Mouse (Mus musculus) forebrain, embryonic 15.5 days (tissue): ENCODE results near the gene Mroh3. TPM values are rescaled to one million over a fixed set of nuclear protein-coding genes. Genes with fewer than 3 reads are reported as not detected.

Experiments
- ATAC-seq: fragments of 200-750 bp; cut with Nextera tagmentation; replicated peaks from 2 replicates; pipeline ENCODE4 v1.8.0; 2017; ENCODE audit warnings: mild to moderate bottlenecking, moderate TSS enrichment, moderate library complexity
- H3K27ac ChIP-seq: fragments of 300-500 bp; sonication (generic); replicated peaks from 2 replicates; pipeline ENCODE4 v1.5.1; 2015; ENCODE audit warnings: mild to moderate bottlenecking, inconsistent platforms
- H3K27me3 ChIP-seq: fragments of 300-500 bp; sonication (generic); 2 replicates; pipeline ENCODE4 v1.6.1; 2015; ENCODE audit warnings: inconsistent platforms
- H3K36me3 ChIP-seq: fragments of 300-500 bp; sonication (generic); 2 replicates; pipeline ENCODE4 v1.6.1; 2015; ENCODE audit warnings: mild to moderate bottlenecking, inconsistent platforms
- H3K4me1 ChIP-seq: fragments of 300-500 bp; sonication (generic); 2 replicates; pipeline ENCODE4 v1.6.1; 2015; ENCODE audit warnings: inconsistent platforms
- H3K4me2 ChIP-seq: fragments of 300-500 bp; sonication (generic); replicated peaks from 2 replicates; pipeline ENCODE4 v1.6.1; 2015; ENCODE audit warnings: mild to moderate bottlenecking, inconsistent platforms
- H3K4me3 ChIP-seq: fragments of 300-500 bp; sonication (generic); 2 replicates; pipeline ENCODE4 v1.5.1; 2015; ENCODE audit warnings: mild to moderate bottlenecking, inconsistent platforms
- H3K9ac ChIP-seq: fragments of 300-500 bp; sonication (generic); replicated peaks from 2 replicates; pipeline ENCODE4 v1.6.1; 2015; ENCODE audit warnings: mild to moderate bottlenecking, inconsistent platforms
- H3K9me3 ChIP-seq: fragments of 300-500 bp; sonication (generic); 2 replicates; pipeline ENCODE4 v1.6.1; 2016; ENCODE audit warnings: inconsistent platforms
- WGBS: fragments of 180-500 bp; shearing (Covaris S2); methylation state at CpG from one replicate; pipeline ENCODE4 v1.1.7; 2015; ENCODE audit warnings: mixed read lengths; 5-methylcytosine and 5-hydroxymethylcytosine counted together
- polyA plus RNA-seq: library from polyadenylated mRNA; unstranded; fragments of >200 nt; fragmentation: Nextera tagmentation; extraction: Ambion mirVana; gene quantifications from 2 replicates; pipeline ENCODE4 v1.2.1, GENCODE M21; 2015

The Mroh3 gene
- polyA plus RNA-seq, 1 experiment from 2014 or later: not detected

DNA sequence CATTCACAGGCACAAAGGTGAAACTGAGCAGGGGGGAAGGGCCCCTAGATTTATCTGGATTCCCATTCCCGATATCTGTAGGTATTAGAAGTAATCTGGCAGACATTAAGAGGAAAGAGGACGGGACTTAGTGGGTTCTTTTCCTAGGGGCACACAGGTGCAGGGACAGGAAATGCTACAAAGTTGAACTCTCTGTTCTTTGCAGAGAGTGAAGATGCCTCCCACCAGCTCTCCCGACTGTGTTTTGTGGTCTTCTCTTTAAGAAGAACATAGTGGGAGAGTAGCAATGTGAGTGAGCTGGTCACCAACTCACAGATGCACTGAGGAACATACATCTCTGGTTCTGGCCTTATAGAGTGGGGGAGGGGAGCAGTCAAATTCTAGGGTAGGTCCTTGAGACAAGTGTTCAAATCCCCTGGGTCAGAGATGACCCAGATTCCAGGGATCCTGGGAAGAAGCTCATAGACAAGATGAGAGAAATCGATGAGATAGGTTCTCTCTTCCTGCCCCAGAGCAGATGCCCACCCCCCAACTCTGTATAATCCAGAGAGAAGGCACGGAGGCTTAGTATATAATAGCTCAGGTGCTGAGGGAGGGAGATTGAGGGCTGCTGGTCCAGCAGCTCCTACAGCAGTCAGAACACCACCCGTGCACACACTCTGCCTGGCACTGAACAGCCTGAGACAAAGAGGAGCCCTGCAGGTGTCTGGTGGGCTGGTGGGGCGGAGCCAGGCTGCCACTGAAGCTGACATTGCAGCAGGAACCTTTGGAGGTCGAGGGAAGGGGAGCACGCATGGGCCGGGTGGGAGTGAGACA lies 80.0 kb downstream of the Mroh3 start:
- no peaks in the 10 kb centered on the region for H3K27me3 ChIP-seq
- H3K4me3 ChIP-seq: peak overlapping the region; percentile 86
- H3K9ac ChIP-seq: peak overlapping the region; percentile 94
- H3K27ac ChIP-seq: peak overlapping the region; percentile 93
- H3K4me2 ChIP-seq: peak overlapping the region; percentile 73
- H3K36me3 ChIP-seq: no peaks in the 10 kb centered on the region
- no peaks in the 10 kb centered on the region for H3K9me3 ChIP-seq
- H3K4me1 ChIP-seq: peaks cover 62% of the 10 kb centered on the region
- 24% methylated on average over 10 of the region's 10 CpGs for whole genome bisulfite sequencing
- peak; percentile 16 for ATAC-seq

Other genes with a start within 250 kb of the Mroh3 start
- gene Igfn1, start 206.5 kb downstream of the Mroh3 start, polyA plus RNA-seq: not detected in 2 replicates
- gene Tmem9, start 204.7 kb downstream of the Mroh3 start, polyA plus RNA-seq: 135 and 149 TPM in 2 replicates
- 0.60 TPM in 1 of 2 replicates, not detected in the other for gene Ascl5, start 162.0 kb downstream of the Mroh3 start, polyA plus RNA-seq
- gene Cacna1s, start 160.1 kb downstream of the Mroh3 start, polyA plus RNA-seq: 0.47 and 0.54 TPM in 2 replicates
- gene Kif21b, start 81.4 kb downstream of the Mroh3 start, polyA plus RNA-seq: 71.9 and 75.0 TPM in 2 replicates
- 4.4 and 6.6 TPM in 2 replicates for gene Inava, start 21.4 kb upstream of the Mroh3 start, polyA plus RNA-seq
- gene Gpr25, start 48.0 kb upstream of the Mroh3 start, polyA plus RNA-seq: 0.34 and 0.41 TPM in 2 replicates
- 27.8 and 27.9 TPM in 2 replicates for gene Camsap2, start 133.3 kb upstream of the Mroh3 start, polyA plus RNA-seq
- gene Ddx59, start 202.4 kb upstream of the Mroh3 start, polyA plus RNA-seq: 17.4 and 18.4 TPM in 2 replicates